Mouse (Mus musculus): ENCODE results near the gene Trmt6. TPM values are rescaled to one million over a fixed set of nuclear protein-coding genes. Genes with fewer than 3 reads are reported as not detected.

Gene Trmt6
- 10.5 and 22.8 TPM in 2 replicates for polyA plus RNA-seq (2011; ENCODE audit: insufficient read depth, insufficient read length, low replicate concordance, missing spikeins)

- Histone ChIP-seq H3K4me1 (ENCODE audit: control insufficient read depth, insufficient read depth, low read length) (no peaks in the 10 kb centered on the region; the same call in 1 of the 2 replicates), H3K27ac (ENCODE audit: control insufficient read depth, insufficient read depth, low read depth, low read length, poor library complexity) (peak within 1 kb of the TSS; percentile 86), H3K4me3 (replicated peaks; ENCODE audit: control insufficient read depth, low read depth, low read length) (peak within 1 kb of the TSS; percentile 94)
- peak; percentile 45; the same call in 1 of the 2 replicates for TF ChIP-seq POLR2A (IDR thresholded peaks at IDR 0.05; ENCODE audit: borderline replicate concordance, control insufficient read depth, low read depth, low read length)
- no peak for TF ChIP-seq CTCF (IDR thresholded peaks at IDR 0.05; ENCODE audit: control insufficient read depth, insufficient read depth, low read length)
- WGBS, result under 1% methylated on average over 59 of the region's 59 CpGs
These were observed at the start of gene Trmt6, which contains the start of gene Mcm8 for GRCm38 (mm10) chr2:132815608-132816314. Trmt6 (minus strand) TSS chr2:132816055. Mcm8 (plus strand) TSS chr2:132816141.

- no peaks in the 10 kb centered on the region; the same call in 1 of the 2 replicates for H3K4me1 ChIP-seq (ENCODE audit: control insufficient read depth, insufficient read depth, low read length)
- no peak overlapping the region for H3K27ac ChIP-seq (ENCODE audit: control insufficient read depth, insufficient read depth, low read depth, low read length, poor library complexity)
- TF ChIP-seq POLR2A (IDR thresholded peaks at IDR 0.05; ENCODE audit: borderline replicate concordance, control insufficient read depth, low read depth, low read length), result no peak
- TF ChIP-seq CTCF (IDR thresholded peaks at IDR 0.05; ENCODE audit: control insufficient read depth, insufficient read depth, low read length), result no peak
- H3K4me3 ChIP-seq (replicated peaks; ENCODE audit: control insufficient read depth, low read depth, low read length), result no peak overlapping the region
- 88% methylated on average over 2 of the region's 2 CpGs for WGBS
These were observed 47.5 kb upstream of the Trmt6 start for GRCm38 (mm10) chr2:132863325-132863724.

- H3K4me3 ChIP-seq (replicated peaks; ENCODE audit: control insufficient read depth, low read depth, low read length), result no peak overlapping the region
- H3K4me1 ChIP-seq (ENCODE audit: control insufficient read depth, insufficient read depth, low read length), result no peaks in the 10 kb centered on the region
- no peak overlapping the region for H3K27ac ChIP-seq (ENCODE audit: control insufficient read depth, insufficient read depth, low read depth, low read length, poor library complexity)
- TF ChIP-seq POLR2A (IDR thresholded peaks at IDR 0.05; ENCODE audit: borderline replicate concordance, control insufficient read depth, low read depth, low read length) (no peak), CTCF (IDR thresholded peaks at IDR 0.05; ENCODE audit: control insufficient read depth, insufficient read depth, low read length) (no peak)
- 80% methylated on average over 2 of the region's 2 CpGs for WGBS
These were observed 45.6 kb upstream of the Trmt6 start for GRCm38 (mm10) chr2:132861456-132861855.

- Histone ChIP-seq H3K4me1 (ENCODE audit: control insufficient read depth, insufficient read depth, low read length) (no peaks in the 10 kb centered on the region), H3K4me3 (replicated peaks; ENCODE audit: control insufficient read depth, low read depth, low read length) (no peak overlapping the region), H3K27ac (ENCODE audit: control insufficient read depth, insufficient read depth, low read depth, low read length, poor library complexity) (no peak overlapping the region)
- TF ChIP-seq POLR2A (IDR thresholded peaks at IDR 0.05; ENCODE audit: borderline replicate concordance, control insufficient read depth, low read depth, low read length) (no peak), CTCF (IDR thresholded peaks at IDR 0.05; ENCODE audit: control insufficient read depth, insufficient read depth, low read length) (no peak)
These were observed 44.6 kb upstream of the Trmt6 start for GRCm38 (mm10) chr2:132860435-132860834.

GRCm38 (mm10) chr2:132856333-132856732 is 40.5 kb upstream of the Trmt6 start:
- no peak for TF ChIP-seq CTCF (IDR thresholded peaks at IDR 0.05; ENCODE audit: control insufficient read depth, insufficient read depth, low read length)
- Histone ChIP-seq H3K27ac (ENCODE audit: control insufficient read depth, insufficient read depth, low read depth, low read length, poor library complexity) (no peak overlapping the region), H3K4me1 (ENCODE audit: control insufficient read depth, insufficient read depth, low read length) (no peaks in the 10 kb centered on the region; the same call in 1 of the 2 replicates), H3K4me3 (replicated peaks; ENCODE audit: control insufficient read depth, low read depth, low read length) (no peak overlapping the region)
- 72% methylated on average over 5 of the region's 5 CpGs for WGBS

GRCm38 (mm10) chr2:132853051-132853450 is 37.2 kb upstream of the Trmt6 start:
- no peak overlapping the region for H3K27ac ChIP-seq (ENCODE audit: control insufficient read depth, insufficient read depth, low read depth, low read length, poor library complexity)
- no peaks in the 10 kb centered on the region; the same call in 1 of the 2 replicates for H3K4me1 ChIP-seq (ENCODE audit: control insufficient read depth, insufficient read depth, low read length)
- no peak for TF ChIP-seq CTCF (IDR thresholded peaks at IDR 0.05; ENCODE audit: control insufficient read depth, insufficient read depth, low read length)
- TF ChIP-seq POLR2A (IDR thresholded peaks at IDR 0.05; ENCODE audit: borderline replicate concordance, control insufficient read depth, low read depth, low read length), result no peak
- WGBS, result 88% methylated on average over 1 of the region's 1 CpGs
- no peak overlapping the region for H3K4me3 ChIP-seq (replicated peaks; ENCODE audit: control insufficient read depth, low read depth, low read length)

GRCm38 (mm10) chr2:132849141-132849540 is 33.3 kb upstream of the Trmt6 start:
- TF ChIP-seq CTCF (IDR thresholded peaks at IDR 0.05; ENCODE audit: control insufficient read depth, insufficient read depth, low read length) (no peak), POLR2A (IDR thresholded peaks at IDR 0.05; ENCODE audit: borderline replicate concordance, control insufficient read depth, low read depth, low read length) (no peak)
- Histone ChIP-seq H3K27ac (ENCODE audit: control insufficient read depth, insufficient read depth, low read depth, low read length, poor library complexity) (no peak overlapping the region), H3K4me1 (ENCODE audit: control insufficient read depth, insufficient read depth, low read length) (peaks cover 3% of the 10 kb centered on the region), H3K4me3 (replicated peaks; ENCODE audit: control insufficient read depth, low read depth, low read length) (no peak overlapping the region)
- whole genome bisulfite sequencing, result 89% methylated on average over 6 of the region's 6 CpGs

- H3K27ac ChIP-seq (ENCODE audit: control insufficient read depth, insufficient read depth, low read depth, low read length, poor library complexity), result no peak overlapping the region
- H3K4me1 ChIP-seq (ENCODE audit: control insufficient read depth, insufficient read depth, low read length), result peaks cover 3% of the 10 kb centered on the region
- no peak for TF ChIP-seq CTCF (IDR thresholded peaks at IDR 0.05; ENCODE audit: control insufficient read depth, insufficient read depth, low read length)
- TF ChIP-seq POLR2A (IDR thresholded peaks at IDR 0.05; ENCODE audit: borderline replicate concordance, control insufficient read depth, low read depth, low read length), result no peak
- H3K4me3 ChIP-seq (replicated peaks; ENCODE audit: control insufficient read depth, low read depth, low read length), result no peak overlapping the region
- 84% methylated on average over 4 of the region's 4 CpGs for WGBS
These were observed 32.5 kb upstream of the Trmt6 start for GRCm38 (mm10) chr2:132848361-132848760.

Data from bone marrow, adult 2 months (tissue).